Mouse (Mus musculus): ENCODE data around the gene Gm10337. TPM values are rescaled to one million over a fixed set of nuclear protein-coding genes. Genes with fewer than 3 reads are reported as not detected.

Gm10337 gene
- total RNA-seq, 2 experiments from 2014 or later = not detected

GRCm38 (mm10) chr15:102516293-102516692 lies 12.8 kb downstream of the Gm10337 start:
- no peak for DNase-seq (ENCODE audit: low spot score in 2 of 2)

DNA sequence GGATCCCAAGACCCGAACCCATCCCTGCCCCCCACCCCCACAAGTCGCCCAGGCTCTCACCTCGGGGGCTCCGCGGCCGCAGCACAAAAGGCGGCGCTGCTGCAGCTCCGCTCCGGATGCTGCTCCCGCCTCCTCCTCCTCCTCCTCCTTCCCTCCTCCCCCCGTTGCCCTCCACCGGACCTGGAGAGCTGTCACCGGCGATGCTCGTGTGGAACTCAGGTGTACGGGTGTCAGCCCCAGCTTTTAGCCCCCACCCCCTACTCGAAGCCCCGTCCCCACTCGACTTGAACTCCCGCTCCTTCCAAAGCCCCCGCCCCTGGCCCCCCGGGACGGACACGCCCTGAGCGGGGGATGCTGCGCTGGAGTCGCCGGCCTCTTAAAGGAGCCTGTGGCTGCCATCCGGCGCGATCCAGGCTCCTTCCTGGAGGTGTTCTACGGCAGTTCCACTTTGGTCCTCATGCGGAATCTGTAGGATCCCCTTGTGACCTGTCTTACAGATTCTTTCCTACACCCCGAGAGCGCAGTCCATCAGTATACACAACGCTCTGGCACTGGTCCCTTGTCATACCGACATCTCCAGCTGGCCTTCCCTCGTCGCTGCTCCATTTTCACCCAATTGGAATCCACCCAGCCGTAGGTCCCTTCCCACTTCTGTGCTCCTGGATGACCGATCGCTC lies 13.3 kb downstream of the Gm10337 start, which contains the start of gene Map3k12:
Gene Map3k12, minus strand, starts transcription at position 337 of the 677 bp plus-strand sequence.
- DNase-seq (ENCODE audit: low spot score in 2 of 2) = peak; percentile 65 to 80

DNA sequence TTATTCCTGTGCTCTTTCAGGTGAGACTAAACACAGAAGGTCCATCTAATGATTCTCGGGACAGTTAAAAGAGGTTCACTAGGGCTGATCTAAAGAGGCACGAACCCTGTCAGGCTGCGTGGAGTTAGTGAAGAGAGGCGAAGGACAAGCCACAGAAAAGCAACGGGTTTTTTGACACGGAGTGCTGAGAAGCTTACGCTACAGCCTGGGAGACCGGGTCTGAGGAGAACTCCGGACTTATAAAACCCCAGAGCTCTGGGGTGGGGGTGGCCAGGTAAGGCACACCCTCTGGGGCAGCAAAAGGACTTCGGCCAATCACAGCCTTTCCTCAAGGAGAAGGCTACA lies 14.1 kb downstream of the Gm10337 start:
- DNase-seq (ENCODE audit: low spot score in 2 of 2) = no peak

DNA sequence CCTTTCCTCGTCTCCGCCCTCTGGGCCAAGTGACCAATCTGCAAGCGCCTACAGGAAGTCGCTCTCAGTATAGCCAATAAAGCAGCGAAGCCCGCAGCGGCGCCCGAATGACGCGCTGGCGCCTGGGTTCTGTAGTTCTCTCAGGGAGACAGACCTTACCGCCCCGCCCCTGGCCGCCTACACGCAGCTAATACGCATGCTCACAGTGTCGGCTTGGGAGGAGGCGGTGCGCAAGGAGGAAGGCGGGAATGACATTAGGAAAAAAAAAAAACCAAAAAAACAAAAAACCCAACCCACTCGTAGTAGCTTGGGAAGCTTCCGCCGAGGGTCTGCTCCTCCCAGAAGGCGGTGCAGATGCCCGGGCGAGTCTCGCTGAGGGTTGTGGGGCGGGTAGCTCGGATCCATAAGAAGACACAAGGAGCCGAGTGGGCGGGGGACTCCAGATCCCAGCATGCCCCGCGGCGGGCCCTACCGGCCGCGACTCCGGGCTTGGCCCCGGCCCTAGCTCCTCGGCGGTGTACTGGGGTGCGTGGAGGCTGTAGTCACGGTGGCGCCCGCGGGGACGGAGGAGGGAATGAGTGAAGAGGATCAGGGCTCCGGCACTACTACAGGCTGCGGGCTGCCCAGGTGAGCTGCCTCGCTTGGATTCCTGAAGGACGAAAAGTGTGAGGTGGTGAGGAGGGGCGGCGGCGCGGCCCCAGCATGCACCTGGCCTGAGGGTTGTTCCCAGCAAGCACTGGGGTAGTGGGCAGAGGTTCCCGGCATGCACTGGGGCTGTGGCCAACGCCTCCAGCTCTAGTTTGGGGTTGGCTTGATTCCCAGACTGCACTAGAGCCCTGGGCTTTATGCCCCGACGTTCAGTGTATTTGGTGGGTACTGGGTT lies 14.7 kb downstream of the Gm10337 start, which contains the start of gene Tarbp2:
Gene Tarbp2, plus strand, starts transcription at position 217 of the 883 bp plus-strand sequence.
- DNase-seq (ENCODE audit: low spot score in 2 of 2) = peak; percentile 99 to 100

DNA sequence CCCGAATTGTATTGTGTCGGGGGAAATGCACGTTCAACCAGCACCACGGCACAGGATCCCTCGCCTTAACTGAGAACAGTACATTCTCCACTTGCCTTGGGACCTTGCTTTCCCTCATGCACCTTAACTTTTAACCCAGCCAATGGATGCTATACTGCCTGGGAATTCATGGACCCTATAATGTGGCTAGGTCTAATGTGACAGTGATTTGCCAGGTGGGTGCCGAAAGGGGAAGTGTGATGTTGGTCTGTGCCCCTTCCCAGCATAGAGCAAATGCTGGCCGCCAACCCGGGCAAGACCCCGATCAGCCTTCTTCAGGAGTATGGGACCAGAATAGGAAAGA lies 15.3 kb downstream of the Gm10337 start:
- DNase-seq (ENCODE audit: low spot score in 2 of 2) = no peak

DNA sequence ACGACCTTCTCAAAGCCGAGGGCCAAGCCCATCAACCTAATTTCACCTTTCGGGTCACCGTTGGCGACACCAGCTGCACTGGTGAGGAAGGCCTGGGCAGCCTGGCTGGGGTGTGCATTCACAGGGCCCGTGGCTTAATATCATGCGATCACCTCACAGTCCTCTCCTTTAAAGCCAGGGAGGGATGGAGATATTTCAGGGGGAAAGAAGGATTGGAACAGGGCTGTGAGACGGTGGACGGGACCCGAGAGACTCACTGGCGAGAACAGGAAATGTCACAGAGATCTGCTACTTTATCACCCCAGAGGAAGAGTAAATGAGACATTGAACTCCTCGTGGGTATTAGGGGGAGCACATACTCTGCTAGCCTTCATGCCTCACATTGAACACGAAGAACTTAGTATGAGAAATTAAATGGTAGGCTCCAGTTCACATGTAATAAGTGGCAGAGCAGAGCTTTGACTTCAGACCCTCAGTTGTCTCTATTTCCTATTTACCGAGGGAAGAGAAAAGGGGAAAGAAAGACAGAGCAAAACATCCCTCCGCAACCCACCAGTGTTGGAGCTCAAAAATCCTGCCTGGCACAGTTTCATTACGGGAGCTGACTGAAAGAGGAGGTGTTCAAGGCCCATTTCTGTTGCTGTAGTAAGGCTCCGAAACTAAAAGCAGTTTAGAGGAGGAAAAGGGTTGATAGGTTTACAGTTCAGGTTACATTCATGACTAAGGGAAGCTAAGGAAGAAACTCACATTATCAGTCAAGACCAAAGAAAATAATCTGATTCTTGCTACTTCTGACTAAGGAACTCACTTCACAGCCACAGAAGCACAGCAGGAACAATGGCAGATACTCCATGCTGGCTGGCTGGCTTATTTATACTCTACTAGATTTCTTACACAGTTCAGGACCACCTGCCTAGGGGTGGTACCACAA lies 16.0 kb downstream of the Gm10337 start:
- DNase-seq (ENCODE audit: low spot score in 2 of 2) = no peak

DNA sequence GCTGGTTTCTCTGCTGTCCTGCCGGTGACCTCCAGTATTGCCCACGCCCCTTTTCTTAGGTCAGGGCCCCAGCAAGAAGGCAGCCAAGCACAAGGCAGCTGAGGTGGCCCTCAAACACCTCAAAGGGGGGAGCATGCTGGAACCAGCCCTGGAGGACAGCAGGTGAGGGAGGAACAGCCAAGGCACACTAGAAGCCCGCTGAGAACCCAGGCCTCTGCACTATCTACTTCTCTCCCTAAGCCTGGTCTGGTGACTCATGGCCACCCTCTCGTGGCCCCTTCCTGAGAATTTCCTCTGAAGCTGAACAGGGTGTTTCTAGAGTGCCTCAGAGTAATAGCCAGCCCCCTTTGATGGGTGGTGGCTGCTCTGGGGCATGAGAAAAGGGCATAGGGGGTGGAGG lies 16.9 kb downstream of the Gm10337 start:
- no peak for DNase-seq (ENCODE audit: low spot score in 2 of 2)

- DNase-seq (ENCODE audit: low spot score in 2 of 2) = no peak
Observed at GRCm38 (mm10) chr15:102521480-102521879, 18.0 kb downstream of the Gm10337 start.

DNA sequence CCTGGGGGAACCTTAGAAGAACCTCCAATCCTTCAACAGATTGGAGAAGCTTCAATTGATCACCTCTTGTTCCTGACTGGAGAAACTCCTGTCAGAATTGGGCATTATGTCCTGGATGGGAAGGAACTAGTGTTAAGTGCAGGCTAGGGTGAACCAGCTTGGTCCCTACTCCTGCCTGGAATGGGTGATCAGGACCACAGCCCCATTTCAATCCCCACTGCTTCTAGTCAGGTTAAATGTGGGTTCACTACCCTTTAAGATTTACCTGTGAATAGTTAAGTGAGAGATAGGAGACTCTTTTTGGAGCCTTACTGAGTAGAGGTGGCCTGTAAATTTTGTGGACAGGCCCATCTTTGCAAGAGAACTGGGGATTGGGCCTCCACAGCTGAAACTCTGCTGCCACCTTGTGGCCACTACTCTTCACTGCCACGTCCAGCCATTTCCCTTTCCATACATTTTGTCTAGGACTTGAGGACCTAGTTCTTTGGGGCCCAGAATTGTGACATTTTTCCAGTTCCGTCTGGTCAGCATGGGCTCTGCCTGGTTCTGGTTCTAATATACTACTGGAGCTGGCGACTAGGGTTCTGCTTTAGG lies 21.5 kb downstream of the Gm10337 start, which contains the start of gene Npff:
Gene Npff, minus strand, starts transcription at position 51 of the 594 bp plus-strand sequence.
- DNase-seq (ENCODE audit: low spot score in 2 of 2) = peak; percentile 80 to 83

- DNase-seq (ENCODE audit: low spot score in 2 of 2) = no peak
Observed at GRCm38 (mm10) chr15:102526111-102527002, 22.8 kb downstream of the Gm10337 start.

DNA sequence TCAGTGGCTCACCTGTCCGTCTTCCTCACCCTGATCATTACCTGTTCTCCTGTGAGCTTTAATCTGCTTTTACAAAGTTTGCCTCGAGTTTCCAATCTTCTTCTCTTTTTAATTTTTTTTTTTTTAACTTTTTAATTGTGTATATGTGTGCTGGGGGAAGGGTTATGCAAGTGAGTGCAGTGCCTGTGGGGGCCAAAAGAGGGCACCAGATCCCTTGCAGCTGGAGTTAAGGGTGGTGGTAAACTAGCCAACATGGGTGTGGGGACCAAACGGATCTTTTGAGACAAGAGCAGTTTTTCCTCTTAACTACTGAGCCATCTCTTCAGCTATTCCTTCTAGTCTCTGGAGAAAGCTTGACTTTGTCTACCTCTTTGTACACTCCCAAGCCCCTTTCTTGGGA lies 24.4 kb downstream of the Gm10337 start:
- no peak for DNase-seq (ENCODE audit: low spot score in 2 of 2)

DNA sequence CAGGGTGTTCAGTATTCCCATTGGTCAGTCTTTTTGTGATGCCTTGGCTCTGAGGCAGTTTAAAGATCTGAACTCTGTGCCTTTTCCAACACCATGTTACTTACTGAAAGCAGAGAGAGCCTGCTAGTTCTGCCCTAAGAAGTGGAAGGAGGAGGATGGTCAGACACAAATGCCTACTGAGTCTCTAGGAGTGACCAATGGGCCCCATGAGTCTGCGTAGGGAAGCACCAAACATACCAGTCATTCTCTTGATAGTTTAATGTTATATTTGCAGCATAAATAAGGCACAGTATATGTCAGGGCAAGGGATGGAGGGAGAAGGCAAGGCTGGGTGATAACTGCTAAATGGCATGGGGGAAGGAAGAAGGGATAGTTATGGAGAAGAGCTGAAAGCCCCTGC lies 24.9 kb downstream of the Gm10337 start:
- no peak for DNase-seq (ENCODE audit: low spot score in 2 of 2)

- no peak for DNase-seq (ENCODE audit: low spot score in 2 of 2)
Observed at GRCm38 (mm10) chr15:102530566-102530965, 27.0 kb downstream of the Gm10337 start.

DNA sequence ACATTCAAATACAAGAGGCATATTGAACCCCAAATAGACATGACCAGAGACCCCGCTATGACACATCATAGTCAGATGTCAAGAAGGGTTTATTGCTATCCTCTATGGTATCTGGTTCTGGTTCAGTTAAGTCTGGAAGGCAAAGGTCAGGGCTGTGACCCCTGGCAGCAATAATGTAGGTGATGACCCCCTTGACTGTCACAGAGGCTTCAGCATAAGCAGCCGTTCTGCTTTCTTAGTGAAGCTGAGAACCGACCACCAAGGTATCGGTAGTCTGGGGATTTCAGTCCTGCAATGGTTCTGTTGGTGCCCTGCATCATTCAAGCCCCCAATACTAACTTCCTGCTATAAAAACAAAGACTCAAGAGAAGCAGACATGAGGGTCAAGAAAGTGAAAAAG lies 28.1 kb downstream of the Gm10337 start:
- no peak for DNase-seq (ENCODE audit: low spot score in 2 of 2)

DNA sequence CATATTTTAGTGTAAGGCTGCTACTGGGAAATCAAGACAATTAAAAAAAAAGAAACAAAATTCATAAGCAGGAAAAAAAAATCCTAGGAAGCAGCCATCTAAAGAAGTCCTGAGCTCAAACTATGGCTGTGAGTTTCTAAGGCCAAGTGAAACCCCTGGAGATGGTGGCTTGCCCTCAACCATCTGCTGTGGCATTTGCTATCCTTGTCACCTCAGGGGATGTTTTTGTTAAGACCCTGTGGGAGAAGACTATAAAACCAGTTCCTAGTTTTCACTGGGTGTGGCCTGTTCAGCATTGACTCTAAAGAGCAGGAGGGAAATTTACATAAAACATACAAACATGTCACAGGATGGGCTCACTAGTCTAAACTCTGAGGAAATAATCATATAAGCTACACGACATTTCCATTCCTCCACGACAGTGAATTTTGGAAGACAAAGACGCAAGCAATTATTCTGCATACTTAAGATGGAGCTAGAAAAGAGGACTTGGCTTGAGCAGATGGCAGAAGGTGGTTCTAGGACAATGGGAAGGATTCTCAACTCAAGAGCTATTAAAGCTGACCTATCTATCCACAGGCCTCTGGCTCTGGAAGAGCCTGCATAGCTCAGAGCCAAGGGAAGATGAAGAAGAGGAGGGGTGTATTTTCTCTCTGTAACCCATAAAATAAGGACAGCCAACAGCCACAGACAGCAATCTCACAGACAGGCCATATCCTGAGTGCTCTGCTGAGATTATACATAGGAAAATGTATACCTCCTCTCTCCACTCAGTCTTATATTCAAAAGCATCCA lies 28.8 kb downstream of the Gm10337 start:
- no peak for DNase-seq (ENCODE audit: low spot score in 2 of 2)

GRCm38 (mm10) chr15:102533926-102534325 lies 30.4 kb downstream of the Gm10337 start:
- DNase-seq (ENCODE audit: low spot score in 2 of 2) = no peak

DNA sequence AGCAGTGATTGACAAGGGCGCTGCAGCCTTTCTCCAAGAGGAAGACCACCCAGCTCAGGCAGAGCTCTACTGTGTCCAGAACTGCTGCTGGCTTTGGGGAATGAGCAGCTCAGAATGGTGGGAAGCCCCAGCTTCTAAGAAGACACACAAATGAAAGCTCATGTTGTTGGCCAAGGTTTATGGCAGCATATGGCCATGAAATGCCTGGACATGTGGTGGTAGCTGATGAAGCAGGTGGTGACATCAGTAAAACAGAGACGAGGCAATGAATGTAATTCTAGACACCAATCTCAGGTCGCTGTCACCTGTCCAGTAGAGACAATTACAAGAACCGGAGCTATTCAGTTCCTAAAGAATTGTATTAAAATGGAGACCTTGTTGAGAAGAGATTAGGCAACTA lies 41.3 kb downstream of the Gm10337 start:
- DNase-seq (ENCODE audit: low spot score in 2 of 2) = no peak

DNA sequence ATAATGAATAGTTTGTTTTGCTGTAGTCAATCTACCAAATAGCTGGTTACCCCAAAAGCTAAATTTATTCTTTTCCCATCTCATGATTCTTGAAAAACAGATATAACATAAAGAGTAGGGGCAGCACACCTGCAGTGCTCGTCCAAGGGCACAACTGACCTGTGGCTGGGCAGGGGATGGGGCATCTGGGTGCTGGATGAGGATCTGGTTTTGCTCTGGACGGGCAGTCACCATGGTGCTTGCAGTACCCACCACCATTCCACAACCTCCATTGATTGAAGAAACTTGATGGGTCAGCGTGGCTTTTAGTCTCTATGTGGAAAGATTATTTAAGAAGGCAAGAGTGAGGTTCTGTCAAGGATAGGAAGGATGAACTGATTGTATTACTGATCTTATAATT lies 42.7 kb downstream of the Gm10337 start:
- no peak for DNase-seq (ENCODE audit: low spot score in 2 of 2)
